Mouse (Mus musculus) liver, embryonic 12.5 days (tissue): Measurements from ENCODE around the gene Helt. TPM values are rescaled to one million over a fixed set of nuclear protein-coding genes. Genes with fewer than 3 reads are reported as not detected.
"Not testable (repeated sequence)": the region's sequence is repeated elsewhere in the genome, so short reads cannot be mapped to it uniquely, and the experiment has no call there.

Experiments used
- ATAC-seq: fragments of 200-750 bp; cut with Nextera tagmentation; 2 replicates; pipeline ENCODE4 v1.8.0; 2017; ENCODE audit warnings: moderate number of reproducible peaks, mild to moderate bottlenecking, moderate library complexity
- H3K27ac ChIP-seq: fragments of 300-500 bp; sonication (generic); 2 replicates; pipeline ENCODE4 v1.5.1; 2016; ENCODE audit warnings: mild to moderate bottlenecking
- H3K27me3 ChIP-seq: fragments of 300-500 bp; sonication (generic); replicated peaks from 2 replicates; pipeline ENCODE4 v1.6.1; 2016; ENCODE audit warnings: mild to moderate bottlenecking, moderate library complexity
- H3K36me3 ChIP-seq: fragments of 300-500 bp; sonication (generic); 2 replicates; pipeline ENCODE4 v1.6.1; 2016; ENCODE audit warnings: mild to moderate bottlenecking, moderate library complexity
- H3K4me1 ChIP-seq: fragments of 300-500 bp; sonication (generic); 2 replicates; pipeline ENCODE4 v1.6.1; 2016
- H3K4me2 ChIP-seq: fragments of 300-500 bp; sonication (generic); 2 replicates; pipeline ENCODE4 v1.6.1; 2016; ENCODE audit warnings: mild to moderate bottlenecking, moderate library complexity
- H3K4me3 ChIP-seq: fragments of 300-500 bp; sonication (generic); 2 replicates; pipeline ENCODE4 v1.5.1; 2016; ENCODE audit warnings: mild to moderate bottlenecking, moderate library complexity
- H3K9ac ChIP-seq: fragments of 300-500 bp; sonication (generic); 2 replicates; pipeline ENCODE4 v1.6.1; 2016; ENCODE audit warnings: mild to moderate bottlenecking, moderate library complexity
- H3K9me3 ChIP-seq: fragments of 300-500 bp; sonication (generic); replicated peaks from 2 replicates; pipeline ENCODE4 v1.6.1; 2016; ENCODE audit warnings: mild to moderate bottlenecking, moderate library complexity
- WGBS: fragments of 180-500 bp; shearing (Covaris S2); methylation state at CpG from one replicate; pipeline ENCODE4 v1.1.7; 2016; ENCODE audit not compliant: insufficient replicate concordance; 5-methylcytosine and 5-hydroxymethylcytosine counted together
- polyA plus RNA-seq: library from polyadenylated mRNA; unstranded; fragments of >200 nt; fragmentation: Nextera tagmentation; extraction: Ambion mirVana; gene quantifications from 2 replicates; pipeline ENCODE4 v1.2.1, GENCODE M21; 2016

Helt gene
- polyA plus RNA-seq, 1 experiment from 2014 or later = not detected

- 2% methylated on average over 14 of the region's 14 CpGs for WGBS
- no peak overlapping the region for H3K4me3 ChIP-seq
Observed at GRCm38 (mm10) chr8:46295101-46295534, 647 bp upstream of the Helt start.

DNA sequence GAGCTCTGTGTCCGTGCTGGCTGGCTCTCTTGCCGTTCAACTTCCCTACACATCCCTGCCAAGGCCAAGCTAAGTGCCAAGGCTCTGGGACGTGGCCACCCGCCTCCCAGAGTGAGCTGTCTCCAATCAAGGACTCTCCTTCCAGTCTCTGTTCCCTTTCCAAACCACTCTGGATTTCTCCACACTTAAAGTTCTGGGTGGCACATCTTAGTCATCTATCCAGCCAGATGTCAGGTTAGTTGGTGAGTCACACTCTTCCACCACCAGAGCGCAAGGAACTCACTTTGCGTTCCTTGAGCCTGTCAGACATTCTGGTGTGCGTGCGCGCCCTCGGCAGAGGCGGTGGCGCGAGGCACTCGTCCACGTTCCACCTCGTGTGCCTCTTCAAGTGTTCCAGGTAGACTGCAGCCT is 725 bp downstream of the Helt start:
- no peaks in the 10 kb centered on the region for H3K9me3 ChIP-seq
- H3K4me1 ChIP-seq = no peaks in the 10 kb centered on the region
- no peak overlapping the region for H3K9ac ChIP-seq
- WGBS = 3% methylated on average over 16 of the region's 16 CpGs
- no peak overlapping the region for H3K27ac ChIP-seq
- ATAC-seq = no peak
- peaks cover 98% of the 10 kb centered on the region for H3K27me3 ChIP-seq
- no peak overlapping the region for H3K4me3 ChIP-seq
- no peak overlapping the region for H3K4me2 ChIP-seq
- H3K36me3 ChIP-seq = no peaks in the 10 kb centered on the region

More at GRCm38 (mm10) chr8:46295101-46295534, 647 bp upstream of the Helt start:
- H3K4me2 ChIP-seq = no peak overlapping the region
- H3K27me3 ChIP-seq = peaks cover 94% of the 10 kb centered on the region
- H3K4me1 ChIP-seq = no peaks in the 10 kb centered on the region
- H3K36me3 ChIP-seq = no peaks in the 10 kb centered on the region
- no peak overlapping the region for H3K27ac ChIP-seq
- no peak for ATAC-seq
- H3K9me3 ChIP-seq = no peaks in the 10 kb centered on the region
- no peak overlapping the region for H3K9ac ChIP-seq

GRCm38 (mm10) chr8:46293201-46293600 is 1.3 kb downstream of the Helt start:
- Histone ChIP-seq H3K4me1 (no peaks in the 10 kb centered on the region), H3K9ac (no peak overlapping the region), H3K9me3 (no peaks in the 10 kb centered on the region), H3K27me3 (peaks cover 98% of the 10 kb centered on the region), H3K4me3 (no peak overlapping the region), H3K36me3 (no peaks in the 10 kb centered on the region), H3K27ac (no peak overlapping the region), H3K4me2 (no peak overlapping the region)
- WGBS = 3% methylated on average over 14 of the region's 14 CpGs
- ATAC-seq = no peak

GRCm38 (mm10) chr8:46291931-46292675 is 2.4 kb downstream of the Helt start:
- H3K9ac ChIP-seq = no peak overlapping the region
- no peak overlapping the region for H3K4me2 ChIP-seq
- no peak overlapping the region for H3K27ac ChIP-seq
- 6% methylated on average over 33 of the region's 33 CpGs for WGBS
- no peaks in the 10 kb centered on the region for H3K4me1 ChIP-seq
- H3K27me3 ChIP-seq = peaks cover 96% of the 10 kb centered on the region
- H3K36me3 ChIP-seq = no peaks in the 10 kb centered on the region
- ATAC-seq = no peak
- H3K4me3 ChIP-seq = no peak overlapping the region
- no peaks in the 10 kb centered on the region for H3K9me3 ChIP-seq

GRCm38 (mm10) chr8:46289274-46289673 is 5.2 kb downstream of the Helt start:
- Histone ChIP-seq H3K4me1 (no peaks in the 10 kb centered on the region), H3K9ac (no peak overlapping the region), H3K9me3 (no peaks in the 10 kb centered on the region), H3K4me2 (no peak overlapping the region), H3K27me3 (peaks cover 69% of the 10 kb centered on the region), H3K36me3 (no peaks in the 10 kb centered on the region), H3K4me3 (no peak overlapping the region), H3K27ac (no peak overlapping the region)
- WGBS = 49% methylated on average over 11 of the region's 11 CpGs
- no peak for ATAC-seq

DNA sequence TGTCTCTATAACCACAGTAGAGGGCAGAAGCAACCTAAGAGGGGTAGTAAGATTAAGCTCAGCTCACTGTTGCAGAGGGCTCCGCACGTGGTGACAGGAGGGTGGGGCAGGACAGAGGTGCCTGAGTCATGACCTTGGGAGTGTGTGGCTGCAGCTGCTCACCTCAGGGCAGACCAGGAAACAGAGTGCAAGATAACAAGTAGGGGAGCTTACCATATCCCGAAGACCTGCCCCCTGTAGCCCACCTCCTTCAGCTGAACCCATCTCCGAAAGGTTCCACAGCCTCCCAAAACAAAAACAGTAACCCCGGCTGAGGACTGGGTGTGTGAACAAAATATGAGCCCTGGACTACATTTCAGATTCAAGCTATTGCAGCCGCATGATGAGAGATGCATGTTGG is 6.5 kb downstream of the Helt start:
- 68% methylated on average over 6 of the region's 6 CpGs for WGBS
- Histone ChIP-seq H3K9ac (no peak overlapping the region), H3K4me3 (no peak overlapping the region), H3K27me3 (peaks cover 56% of the 10 kb centered on the region), H3K4me1 (no peaks in the 10 kb centered on the region), H3K9me3 (no peaks in the 10 kb centered on the region), H3K36me3 (no peaks in the 10 kb centered on the region), H3K27ac (no peak overlapping the region), H3K4me2 (no peak overlapping the region)
- no peak for ATAC-seq

GRCm38 (mm10) chr8:46285980-46286379 is 8.5 kb downstream of the Helt start:
- H3K4me3 ChIP-seq = no peak overlapping the region
- no peak for ATAC-seq
- H3K27ac ChIP-seq = no peak overlapping the region
- no peaks in the 10 kb centered on the region for H3K9me3 ChIP-seq
- no peak overlapping the region for H3K9ac ChIP-seq
- H3K4me2 ChIP-seq = no peak overlapping the region
- 75% methylated on average over 4 of the region's 4 CpGs for WGBS
- H3K4me1 ChIP-seq = no peaks in the 10 kb centered on the region
- H3K36me3 ChIP-seq = no peaks in the 10 kb centered on the region
- peaks cover 36% of the 10 kb centered on the region for H3K27me3 ChIP-seq

- Histone ChIP-seq H3K9ac (no peak overlapping the region), H3K27me3 (no peaks in the 10 kb centered on the region), H3K4me2 (no peak overlapping the region), H3K4me3 (no peak overlapping the region), H3K27ac (no peak overlapping the region), H3K36me3 (no peaks in the 10 kb centered on the region), H3K9me3 (no peaks in the 10 kb centered on the region), H3K4me1 (no peaks in the 10 kb centered on the region)
- 5% methylated on average over 13 of the region's 13 CpGs for WGBS
- ATAC-seq = no peak
Observed at GRCm38 (mm10) chr8:46281536-46281935, 12.9 kb downstream of the Helt start.

DNA sequence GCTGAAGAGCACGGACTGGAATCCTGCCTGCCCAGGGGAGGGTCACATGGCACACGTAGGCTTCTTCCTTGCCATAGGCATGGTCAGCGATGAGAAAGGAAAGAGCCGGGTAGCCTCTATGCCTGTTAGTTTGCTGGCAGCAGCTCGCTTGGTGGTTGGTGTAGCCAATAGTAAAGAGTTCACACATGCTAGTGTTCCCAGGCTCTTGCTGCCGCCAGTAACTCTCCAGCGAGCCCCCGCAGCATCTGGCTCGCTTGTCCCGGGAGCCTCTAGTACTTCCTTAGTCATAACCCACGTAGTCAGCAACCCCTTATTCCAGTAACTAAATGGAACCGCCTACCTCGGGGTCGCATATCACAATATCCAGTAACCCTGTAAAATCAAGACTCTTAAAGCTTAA is 17.5 kb downstream of the Helt start:
- 80% methylated on average over 14 of the region's 14 CpGs for WGBS
- no peak overlapping the region for H3K4me2 ChIP-seq
- no peak overlapping the region for H3K9ac ChIP-seq
- H3K4me1 ChIP-seq = no peaks in the 10 kb centered on the region
- H3K36me3 ChIP-seq = no peaks in the 10 kb centered on the region
- ATAC-seq = no peak
- H3K9me3 ChIP-seq = no peaks in the 10 kb centered on the region
- no peak overlapping the region for H3K27ac ChIP-seq
- no peak overlapping the region for H3K4me3 ChIP-seq
- H3K27me3 ChIP-seq = no peaks in the 10 kb centered on the region

DNA sequence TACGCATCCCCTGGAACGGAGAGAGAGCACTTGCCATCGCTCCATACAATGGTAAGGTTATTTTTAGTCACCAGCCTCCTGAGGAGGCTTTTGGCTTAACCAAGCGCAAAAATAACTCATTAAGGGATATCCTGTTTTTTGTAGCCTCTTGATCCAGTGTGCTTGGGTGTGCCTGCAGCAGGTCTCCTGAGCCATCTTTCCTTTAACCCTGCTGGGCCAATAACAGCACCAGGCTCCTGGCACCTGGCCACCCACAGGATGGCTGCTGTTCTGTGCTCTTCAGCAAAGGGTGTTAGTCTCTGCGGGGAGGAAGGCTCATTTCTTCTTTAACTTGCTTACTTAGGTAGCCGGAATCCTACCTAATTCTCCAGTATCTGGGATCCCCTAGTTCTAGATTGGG is 23.7 kb downstream of the Helt start:
- H3K9me3 ChIP-seq = no peaks in the 10 kb centered on the region
- no peaks in the 10 kb centered on the region; the same call in 1 of the 2 replicates for H3K27me3 ChIP-seq
- no peaks in the 10 kb centered on the region for H3K36me3 ChIP-seq
- H3K4me2 ChIP-seq = no peak overlapping the region
- no peak overlapping the region for H3K4me3 ChIP-seq
- H3K27ac ChIP-seq = no peak overlapping the region
- no peaks in the 10 kb centered on the region for H3K4me1 ChIP-seq
- no peak overlapping the region for H3K9ac ChIP-seq
- no peak for ATAC-seq
- WGBS = 51% methylated on average over 6 of the region's 6 CpGs

GRCm38 (mm10) chr8:46270147-46270546 is 24.3 kb downstream of the Helt start:
- Histone ChIP-seq H3K9me3 (no peaks in the 10 kb centered on the region), H3K9ac (no peak overlapping the region), H3K27me3 (no peaks in the 10 kb centered on the region; the same call in 1 of the 2 replicates), H3K4me3 (no peak overlapping the region), H3K4me1 (no peaks in the 10 kb centered on the region), H3K27ac (no peak overlapping the region), H3K4me2 (no peak overlapping the region), H3K36me3 (no peaks in the 10 kb centered on the region)
- ATAC-seq = no peak
- 60% methylated on average over 3 of the region's 3 CpGs for WGBS

GRCm38 (mm10) chr8:46266801-46267200 is 27.7 kb downstream of the Helt start:
- no peak overlapping the region for H3K9ac ChIP-seq
- no peak for ATAC-seq
- 58% methylated on average over 4 of the region's 4 CpGs for WGBS

DNA sequence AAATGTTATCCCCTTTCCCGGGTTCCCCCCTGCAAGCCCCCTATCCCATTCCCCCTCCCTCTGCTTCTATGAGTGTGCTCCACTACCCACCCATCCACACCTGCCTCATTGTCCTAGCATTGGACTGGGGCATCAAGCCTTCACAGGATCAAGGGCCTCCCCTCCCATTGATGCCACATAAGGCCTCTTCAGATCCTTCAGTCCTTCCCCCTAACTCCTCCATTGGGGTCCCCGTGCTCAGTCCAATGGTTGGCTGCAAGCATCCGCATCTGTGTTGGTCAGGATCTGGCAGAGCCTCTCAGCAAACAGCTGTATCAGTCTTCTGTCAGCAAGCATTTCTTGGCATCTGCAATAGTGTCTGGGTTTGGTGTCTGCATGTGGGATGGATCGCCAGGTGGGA is 30.3 kb downstream of the Helt start:
- not testable (repeated sequence) for H3K27ac ChIP-seq, H3K9ac ChIP-seq, H3K9me3 ChIP-seq, H3K4me3 ChIP-seq, H3K36me3 ChIP-seq, ATAC-seq, H3K27me3 ChIP-seq, H3K4me1 ChIP-seq, H3K4me2 ChIP-seq
- WGBS = 62% methylated on average over 4 of the region's 4 CpGs

More at GRCm38 (mm10) chr8:46266801-46267200, 27.7 kb downstream of the Helt start:
- H3K4me2 ChIP-seq = no peak overlapping the region
- no peak overlapping the region for H3K27ac ChIP-seq
- no peak overlapping the region for H3K4me3 ChIP-seq
- H3K4me1 ChIP-seq = no peaks in the 10 kb centered on the region
- peaks cover 4% of the 10 kb centered on the region; the same call in 1 of the 2 replicates for H3K27me3 ChIP-seq
- no peaks in the 10 kb centered on the region for H3K36me3 ChIP-seq
- H3K9me3 ChIP-seq = no peaks in the 10 kb centered on the region
